Mouse (Mus musculus) embryo, embryonic 10.5 days (tissue): ENCODE results near the gene Mob3c.

Experiments used
- DNase-seq: peaks from one replicate; pipeline ENCODE4 v3.0.0-alpha.2; 2015; ENCODE audit warnings: low spot score

The Mob3c gene

GRCm38 (mm10) chr4:115835576-115835975 is 7.7 kb downstream of the Mob3c start:
- DNase-seq = no peak

GRCm38 (mm10) chr4:115838196-115838595 is 10.3 kb downstream of the Mob3c start:
- no peak for DNase-seq

- DNase-seq = peak; percentile 97
Observed at GRCm38 (mm10) chr4:115838696-115839641, 11.1 kb downstream of the Mob3c start, which contains the start of gene Mknk1. Mknk1 (plus strand) TSS chr4:115839198.

GRCm38 (mm10) chr4:115839956-115840355 is 12.1 kb downstream of the Mob3c start:
- no peak for DNase-seq

GRCm38 (mm10) chr4:115840842-115841241 is 12.9 kb downstream of the Mob3c start:
- DNase-seq = no peak

GRCm38 (mm10) chr4:115846656-115847055 is 18.8 kb downstream of the Mob3c start:
- DNase-seq = peak; percentile 42

- DNase-seq = no peak
Observed at GRCm38 (mm10) chr4:115847377-115847776, 19.5 kb downstream of the Mob3c start.

GRCm38 (mm10) chr4:115848083-115848482 is 20.2 kb downstream of the Mob3c start:
- no peak for DNase-seq

- DNase-seq = no peak
Observed at GRCm38 (mm10) chr4:115848990-115849677, 21.2 kb downstream of the Mob3c start.

- DNase-seq = no peak
Observed at GRCm38 (mm10) chr4:115850111-115850510, 22.2 kb downstream of the Mob3c start.

GRCm38 (mm10) chr4:115850631-115851030 is 22.7 kb downstream of the Mob3c start:
- no peak for DNase-seq

- no peak for DNase-seq
Observed at GRCm38 (mm10) chr4:115851569-115851968, 23.7 kb downstream of the Mob3c start.

GRCm38 (mm10) chr4:115855100-115855499 is 27.2 kb downstream of the Mob3c start:
- DNase-seq = no peak

GRCm38 (mm10) chr4:115855609-115856008 is 27.7 kb downstream of the Mob3c start:
- DNase-seq = no peak

- no peak for DNase-seq
Observed at GRCm38 (mm10) chr4:115856282-115856681, 28.4 kb downstream of the Mob3c start.

GRCm38 (mm10) chr4:115857293-115857883 is 29.5 kb downstream of the Mob3c start:
- DNase-seq = no peak

- DNase-seq = no peak
Observed at GRCm38 (mm10) chr4:115863352-115863751, 35.5 kb downstream of the Mob3c start.

- peak; percentile 56 for DNase-seq
Observed at GRCm38 (mm10) chr4:115863880-115864279, 36.0 kb downstream of the Mob3c start.

- DNase-seq = no peak
Observed at GRCm38 (mm10) chr4:115869512-115870210, 41.8 kb downstream of the Mob3c start.

- DNase-seq = no peak
Observed at GRCm38 (mm10) chr4:115873231-115873630, 45.3 kb downstream of the Mob3c start.

GRCm38 (mm10) chr4:115878216-115878678 is 50.4 kb downstream of the Mob3c start:
- peak; percentile 84 for DNase-seq

- DNase-seq = no peak
Observed at GRCm38 (mm10) chr4:115878828-115879227, 50.9 kb downstream of the Mob3c start.
